Mouse (Mus musculus) G1E (cell line): ENCODE results near the gene Dnah17.

Experiments
- CTCF ChIP-seq: IDR thresholded peaks from 2 replicates; pipeline ENCODE4 v1.5.1; 2012; ENCODE audit warnings: low read depth, low read length, inconsistent platforms, mixed read lengths
- GATA1 ChIP-seq: IDR thresholded peaks from 2 replicates; pipeline ENCODE4 v1.6.1; 2012; ENCODE audit warnings: borderline replicate concordance, low read length, inconsistent platforms, mixed read lengths
- GATA2 ChIP-seq: IDR thresholded peaks from 2 replicates; pipeline ENCODE4 v1.6.1; 2012; ENCODE audit warnings: low read depth, low read length, inconsistent platforms, borderline replicate concordance
- POLR2AphosphoS5 ChIP-seq: IDR thresholded peaks from 2 replicates; pipeline ENCODE4 v1.6.1; 2012; ENCODE audit warnings: low read depth, low read length, inconsistent platforms; ENCODE audit not compliant: insufficient replicate concordance
- TAL1 ChIP-seq: conservative IDR thresholded peaks from 2 replicates; pipeline ENCODE4 v1.6.1; 2012; ENCODE audit warnings: low read depth, low read length, inconsistent platforms, mixed read lengths

- TF ChIP-seq CTCF (no peak), GATA1 (no peak), POLR2AphosphoS5 (no peak), TAL1 (no peak), GATA2 (no peak)
Observed at GRCm38 (mm10) chr11:118085961-118086360, 44.5 kb downstream of the Dnah17 start.
